Mouse (Mus musculus) neural tube, embryonic 12.5 days (tissue): ENCODE measurements at regions not wholly inside any gene's neighbourhood (a gene's known extent, or its start where the extent isn't known, plus 50 kb on each side); places are given as distances from the start of the nearest gene placed in this dataset.

Experiments used
- ATAC-seq: fragments of 200-750 bp; cut with Nextera tagmentation; 2 replicates; pipeline ENCODE4 v1.8.0; 2017; ENCODE audit warnings: low read depth, mild to moderate bottlenecking, moderate TSS enrichment, moderate library complexity; ENCODE audit not compliant: low FRiP score
- H3K27ac ChIP-seq: fragments of 300-500 bp; sonication (generic); 2 replicates; pipeline ENCODE4 v1.5.1; 2016
- H3K27me3 ChIP-seq: fragments of 300-500 bp; sonication (generic); replicated peaks from 2 replicates; pipeline ENCODE4 v1.6.1; 2016; ENCODE audit warnings: mild to moderate bottlenecking
- H3K36me3 ChIP-seq: fragments of 300-500 bp; sonication (generic); 2 replicates; pipeline ENCODE4 v1.6.1; 2016; ENCODE audit warnings: mild to moderate bottlenecking
- H3K4me1 ChIP-seq: fragments of 300-500 bp; sonication (generic); 2 replicates; pipeline ENCODE4 v1.6.1; 2016
- H3K4me2 ChIP-seq: fragments of 300-500 bp; sonication (generic); replicated peaks from 2 replicates; pipeline ENCODE4 v1.6.1; 2016; ENCODE audit warnings: mild to moderate bottlenecking
- H3K4me3 ChIP-seq: fragments of 300-500 bp; sonication (generic); 2 replicates; pipeline ENCODE4 v1.5.1; 2016
- H3K9ac ChIP-seq: fragments of 300-500 bp; sonication (generic); 2 replicates; pipeline ENCODE4 v1.6.1; 2016; ENCODE audit warnings: mild to moderate bottlenecking
- H3K9me3 ChIP-seq: fragments of 300-500 bp; sonication (generic); 2 replicates; pipeline ENCODE4 v1.6.1; 2016; ENCODE audit warnings: mild to moderate bottlenecking
- WGBS: fragments of 180-500 bp; shearing (Covaris S2); methylation state at CpG from one replicate; pipeline ENCODE4 v1.1.7; 2016; 5-methylcytosine and 5-hydroxymethylcytosine counted together

DNA sequence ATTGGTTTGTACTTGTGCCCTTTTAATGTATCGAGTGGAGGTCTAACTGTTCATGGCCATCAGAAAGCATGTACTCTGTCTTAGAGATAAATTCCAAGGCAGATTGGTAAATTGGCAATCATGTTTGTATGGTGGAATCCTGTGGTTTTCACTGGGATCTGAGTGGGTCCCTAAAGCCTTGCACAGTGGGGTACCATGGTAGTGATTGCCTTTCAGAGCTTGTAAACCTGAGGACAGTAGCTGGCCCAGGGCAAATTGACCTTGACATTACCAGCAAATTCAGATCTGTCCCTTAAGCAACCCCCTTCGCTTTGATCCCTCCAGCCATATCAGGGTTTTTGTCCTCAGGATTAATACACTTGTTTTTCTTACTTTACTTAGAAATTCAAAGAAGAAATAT is 181.6 kb upstream of the Krr1 start:
- Histone ChIP-seq H3K4me1 (no peaks in the 10 kb centered on the region), H3K4me3 (no peak overlapping the region), H3K4me2 (no peak overlapping the region), H3K27ac (no peak overlapping the region), H3K9ac (no peak overlapping the region), H3K27me3 (no peaks in the 10 kb centered on the region), H3K36me3 (no peaks in the 10 kb centered on the region), H3K9me3 (no peaks in the 10 kb centered on the region)
- no peak for ATAC-seq
- WGBS, result 95% methylated on average over 2 of the region's 2 CpGs

DNA sequence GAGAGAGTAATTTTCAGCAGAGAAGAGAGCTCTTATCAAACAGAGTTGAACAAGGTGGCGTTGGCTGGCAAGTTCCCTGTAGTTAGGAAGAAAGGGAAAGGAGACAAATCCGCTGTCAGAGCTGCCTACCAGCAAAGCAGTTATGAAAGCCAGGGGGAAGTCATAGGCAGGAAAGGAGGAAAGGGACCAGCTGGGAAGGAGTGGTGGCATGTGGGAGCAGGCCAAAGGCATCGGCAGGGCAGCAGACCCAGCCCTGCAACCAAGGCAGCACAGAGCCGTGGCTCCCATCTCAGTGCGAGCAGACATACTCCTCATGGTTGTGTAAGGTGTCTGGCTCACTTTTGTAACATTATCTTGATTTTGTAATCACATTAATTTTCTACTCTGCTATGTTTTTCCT is 177.4 kb upstream of the Krr1 start:
- no peak overlapping the region for H3K4me3 ChIP-seq
- peaks cover 4% of the 10 kb centered on the region; the same call in 1 of the 2 replicates for H3K4me1 ChIP-seq
- WGBS, result 85% methylated on average over 5 of the region's 5 CpGs
- H3K36me3 ChIP-seq, result no peaks in the 10 kb centered on the region
- H3K27ac ChIP-seq, result no peak overlapping the region
- no peaks in the 10 kb centered on the region for H3K27me3 ChIP-seq
- H3K9me3 ChIP-seq, result no peaks in the 10 kb centered on the region
- no peak overlapping the region for H3K9ac ChIP-seq
- no peak overlapping the region for H3K4me2 ChIP-seq
- no peak for ATAC-seq

GRCm38 (mm10) chr10:111795756-111796155 is 176.7 kb upstream of the Krr1 start:
- no peaks in the 10 kb centered on the region for H3K9me3 ChIP-seq
- H3K9ac ChIP-seq, result no peak overlapping the region
- H3K27ac ChIP-seq, result no peak overlapping the region
- no peaks in the 10 kb centered on the region for H3K27me3 ChIP-seq
- no peaks in the 10 kb centered on the region for H3K36me3 ChIP-seq
- H3K4me1 ChIP-seq, result peaks cover 8% of the 10 kb centered on the region; the same call in 1 of the 2 replicates
- 84% methylated on average over 3 of the region's 3 CpGs for WGBS
- ATAC-seq, result no peak
- H3K4me3 ChIP-seq, result no peak overlapping the region
- H3K4me2 ChIP-seq, result no peak overlapping the region

DNA sequence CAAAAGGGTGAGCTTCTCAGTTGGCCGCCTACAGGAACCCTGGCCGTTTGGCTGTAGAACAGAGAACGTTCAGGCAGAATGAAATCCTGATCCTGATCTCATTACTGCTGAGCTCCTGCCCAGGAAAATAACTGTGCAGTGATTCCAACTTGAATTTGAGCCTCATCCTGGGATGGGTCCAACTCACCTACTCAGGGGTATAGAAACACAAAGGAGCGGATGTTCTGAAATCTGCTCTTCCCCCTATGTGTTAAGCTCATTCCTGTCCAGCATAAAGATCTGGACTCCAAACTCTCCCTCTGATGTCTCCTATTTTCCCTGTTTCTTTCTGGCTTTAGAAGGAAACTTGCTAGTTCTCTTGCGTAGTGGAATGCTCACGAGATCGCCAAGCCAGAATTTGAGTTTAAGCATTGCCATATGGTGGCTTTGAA is 173.6 kb upstream of the Krr1 start:
- Histone ChIP-seq H3K27ac (no peak overlapping the region), H3K27me3 (no peaks in the 10 kb centered on the region), H3K36me3 (no peaks in the 10 kb centered on the region), H3K9ac (no peak overlapping the region), H3K4me3 (no peak overlapping the region), H3K4me2 (no peak overlapping the region), H3K4me1 (peaks cover 18% of the 10 kb centered on the region), H3K9me3 (no peaks in the 10 kb centered on the region)
- ATAC-seq, result no peak
- 90% methylated on average over 7 of the region's 7 CpGs for WGBS

GRCm38 (mm10) chr10:111799850-111800589 is 172.4 kb upstream of the Krr1 start:
- Histone ChIP-seq H3K4me3 (no peak overlapping the region), H3K4me1 (peaks cover 18% of the 10 kb centered on the region), H3K9ac (no peak overlapping the region), H3K9me3 (no peaks in the 10 kb centered on the region), H3K36me3 (no peaks in the 10 kb centered on the region), H3K27ac (no peak overlapping the region), H3K27me3 (no peaks in the 10 kb centered on the region), H3K4me2 (no peak overlapping the region)
- peak; percentile 50; the same call in 1 of the 2 replicates for ATAC-seq
- WGBS, result 24% methylated on average over 14 of the region's 14 CpGs

DNA sequence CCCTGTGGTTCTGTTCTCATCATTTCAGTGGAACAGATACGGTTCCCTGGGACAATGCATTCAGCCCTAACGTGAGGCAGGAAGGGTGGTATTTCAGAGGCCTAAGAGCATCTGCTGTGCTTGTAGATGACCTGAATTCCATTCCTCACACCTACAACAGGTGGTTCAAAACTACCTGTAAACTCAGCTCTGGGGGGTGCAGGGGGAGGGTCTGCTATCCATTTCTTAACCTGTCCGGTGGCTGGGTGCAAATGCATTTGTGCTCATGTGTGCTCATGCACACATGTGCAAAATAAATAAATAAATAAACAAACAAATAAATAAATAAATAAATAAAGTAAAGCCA is 171.9 kb upstream of the Krr1 start:
- Histone ChIP-seq H3K4me2 (no peak overlapping the region), H3K36me3 (no peaks in the 10 kb centered on the region), H3K9ac (no peak overlapping the region), H3K27ac (no peak overlapping the region), H3K27me3 (no peaks in the 10 kb centered on the region), H3K9me3 (no peaks in the 10 kb centered on the region), H3K4me3 (no peak overlapping the region), H3K4me1 (peaks cover 18% of the 10 kb centered on the region)
- 56% methylated on average over 3 of the region's 3 CpGs for WGBS
- ATAC-seq, result no peak; the same call in 1 of the 2 replicates

DNA sequence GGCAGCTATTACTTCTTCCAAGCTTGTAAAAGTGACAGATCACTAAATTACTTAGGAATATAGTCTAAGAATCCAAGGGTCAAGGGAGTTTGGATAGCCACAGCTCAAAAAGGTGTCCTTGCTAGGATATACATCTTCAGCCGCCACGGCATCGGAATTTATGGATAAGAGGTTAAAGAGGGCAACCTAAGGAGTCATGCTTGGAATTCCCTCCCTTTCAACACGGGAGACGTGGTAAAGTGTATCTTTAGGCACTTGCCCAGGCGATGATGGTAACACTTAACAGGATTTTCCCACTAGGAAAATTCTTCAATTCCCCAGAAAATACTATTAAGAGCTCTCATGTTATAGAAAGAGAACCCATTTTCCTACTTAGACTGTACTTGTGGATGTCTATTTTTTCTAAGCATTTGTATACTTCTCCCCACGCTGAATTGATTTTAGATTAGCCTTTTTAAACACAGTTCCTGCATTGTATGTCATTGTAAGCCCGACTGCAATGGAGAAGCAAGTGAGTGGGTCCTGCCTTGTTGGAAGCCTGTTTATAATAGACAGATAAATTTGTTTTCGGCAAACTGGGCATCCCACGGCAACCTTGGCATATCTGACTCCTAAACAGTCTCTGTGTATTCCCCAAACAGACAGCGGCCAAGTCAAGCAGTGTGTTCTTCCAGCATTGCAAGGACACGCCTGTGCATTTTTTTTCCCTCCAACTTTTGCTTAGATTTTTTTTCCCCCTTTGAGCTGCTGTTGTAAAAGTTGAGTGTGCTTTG is 171.3 kb upstream of the Krr1 start:
- H3K27me3 ChIP-seq, result no peaks in the 10 kb centered on the region
- no peaks in the 10 kb centered on the region for H3K9me3 ChIP-seq
- H3K36me3 ChIP-seq, result no peaks in the 10 kb centered on the region
- H3K4me3 ChIP-seq, result no peak overlapping the region
- whole genome bisulfite sequencing, result 36% methylated on average over 12 of the region's 12 CpGs
- H3K4me2 ChIP-seq, result 0 out of 2 replicates have a peak overlapping the region, but pooled peaks have one; percentile 9
- no peak for ATAC-seq
- peaks cover 18% of the 10 kb centered on the region for H3K4me1 ChIP-seq
- H3K27ac ChIP-seq, result no peak overlapping the region
- H3K9ac ChIP-seq, result no peak overlapping the region

DNA sequence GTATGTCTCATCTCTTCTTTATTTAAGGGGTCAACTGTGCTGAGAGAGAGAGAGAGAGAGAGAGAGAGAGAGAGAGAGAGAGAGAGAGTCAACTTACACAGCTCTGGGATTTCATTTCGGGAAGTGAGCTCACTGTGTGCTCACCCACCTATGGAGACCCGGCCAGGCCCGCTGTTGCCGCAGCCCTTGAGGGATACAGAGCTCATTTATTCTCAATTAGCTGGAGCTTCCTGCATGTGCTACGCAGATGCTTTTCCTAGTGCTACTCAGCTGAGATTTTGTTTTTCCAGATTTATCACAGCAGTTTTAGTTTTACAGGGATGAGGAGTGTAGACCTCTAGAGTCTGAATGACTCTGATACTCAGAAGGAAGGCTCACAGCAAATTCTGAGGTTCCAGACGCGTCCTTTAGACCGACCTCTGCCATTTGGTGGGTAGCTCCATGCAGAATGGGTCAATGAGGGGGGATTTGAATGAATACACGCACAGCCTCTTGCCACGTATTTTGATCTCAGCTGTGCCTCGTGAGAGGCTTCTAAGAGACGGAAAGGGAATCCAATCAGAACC is 170.6 kb upstream of the Krr1 start:
- Histone ChIP-seq H3K9me3 (no peaks in the 10 kb centered on the region), H3K4me2 (0 out of 2 replicates have a peak overlapping the region, but pooled peaks have one; percentile 9), H3K27me3 (no peaks in the 10 kb centered on the region), H3K36me3 (no peaks in the 10 kb centered on the region), H3K9ac (no peak overlapping the region), H3K4me3 (no peak overlapping the region), H3K27ac (no peak overlapping the region), H3K4me1 (peaks cover 18% of the 10 kb centered on the region)
- 43% methylated on average over 12 of the region's 12 CpGs for whole genome bisulfite sequencing
- ATAC-seq, result no peak

DNA sequence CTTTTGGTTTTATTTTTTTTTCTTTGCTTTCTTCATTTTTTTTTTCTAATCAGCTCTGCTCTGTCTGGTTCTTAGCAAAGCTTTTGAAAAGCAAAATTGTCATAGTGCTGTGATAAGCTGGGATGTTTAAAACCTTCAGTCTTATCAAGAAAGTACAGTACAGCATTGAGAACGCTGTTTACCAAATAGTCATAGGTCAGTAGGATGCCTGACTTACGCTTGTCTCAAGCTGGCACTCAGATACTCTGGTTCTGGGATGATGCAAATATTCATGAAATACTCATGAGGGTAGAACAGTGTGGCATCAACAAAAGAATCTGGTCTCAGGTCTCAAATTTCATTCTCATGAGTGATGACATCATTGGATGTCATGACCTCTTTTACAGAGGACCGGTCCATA is 166.1 kb upstream of the Krr1 start:
- Histone ChIP-seq H3K27me3 (no peaks in the 10 kb centered on the region), H3K36me3 (no peaks in the 10 kb centered on the region), H3K4me2 (no peak overlapping the region), H3K27ac (no peak overlapping the region), H3K4me1 (peaks cover 9% of the 10 kb centered on the region), H3K4me3 (no peak overlapping the region), H3K9ac (no peak overlapping the region), H3K9me3 (no peaks in the 10 kb centered on the region)
- WGBS, result 86% methylated on average over 3 of the region's 3 CpGs
- no peak for ATAC-seq

- Histone ChIP-seq H3K27ac (no peak overlapping the region), H3K27me3 (no peaks in the 10 kb centered on the region), H3K4me2 (no peak overlapping the region), H3K9me3 (no peaks in the 10 kb centered on the region), H3K36me3 (no peaks in the 10 kb centered on the region), H3K4me3 (no peak overlapping the region), H3K9ac (no peak overlapping the region), H3K4me1 (peaks cover 4% of the 10 kb centered on the region)
- 67% methylated on average over 5 of the region's 5 CpGs for WGBS
- ATAC-seq, result no peak
Observed at GRCm38 (mm10) chr10:111806916-111807315, 165.5 kb upstream of the Krr1 start.

DNA sequence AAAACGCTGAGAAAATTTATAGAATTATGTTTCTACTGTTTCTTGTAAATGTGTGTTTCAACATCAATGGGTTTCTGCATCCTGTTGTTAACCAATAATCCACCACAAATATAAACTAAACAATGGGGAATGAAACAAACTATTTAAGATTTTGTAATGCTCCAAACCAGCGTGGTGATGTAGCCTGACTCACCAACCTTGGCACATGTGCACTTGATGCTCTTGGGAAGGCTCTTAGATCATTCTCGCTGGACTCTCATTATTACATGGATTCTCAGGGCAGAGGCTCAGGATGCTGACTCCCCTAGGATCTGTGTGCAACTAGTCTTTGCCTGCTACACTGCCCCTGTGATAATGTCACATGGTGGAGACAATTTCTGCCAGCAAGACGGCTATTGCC is 158.7 kb upstream of the Krr1 start:
- no peak overlapping the region for H3K4me2 ChIP-seq
- no peaks in the 10 kb centered on the region for H3K27me3 ChIP-seq
- no peak overlapping the region for H3K27ac ChIP-seq
- ATAC-seq, result no peak
- H3K9me3 ChIP-seq, result no peaks in the 10 kb centered on the region
- no peak overlapping the region for H3K4me3 ChIP-seq
- H3K4me1 ChIP-seq, result no peaks in the 10 kb centered on the region
- H3K9ac ChIP-seq, result no peak overlapping the region
- 89% methylated on average over 4 of the region's 4 CpGs for WGBS
- no peaks in the 10 kb centered on the region for H3K36me3 ChIP-seq

DNA sequence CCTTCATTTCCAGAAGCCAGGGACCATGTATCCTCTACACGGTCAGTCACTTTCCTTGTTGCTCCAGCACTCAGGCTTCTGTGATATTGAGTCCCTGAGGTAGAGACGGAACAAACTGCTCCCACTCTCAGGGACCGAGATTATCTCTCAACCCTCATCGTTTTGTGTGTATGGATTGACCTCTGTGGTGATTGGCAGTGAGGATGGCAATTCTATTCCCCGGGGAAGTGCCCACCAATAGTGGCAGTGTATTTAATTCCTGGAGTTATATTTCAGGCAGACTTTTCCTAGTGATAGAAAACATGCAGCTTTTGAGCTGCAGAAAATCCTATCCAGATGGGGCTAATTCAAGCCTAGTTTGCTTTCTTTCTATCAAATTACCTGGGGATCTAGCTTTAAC is 157.8 kb upstream of the Krr1 start:
- no peaks in the 10 kb centered on the region for H3K9me3 ChIP-seq
- H3K4me1 ChIP-seq, result no peaks in the 10 kb centered on the region
- 80% methylated on average over 5 of the region's 5 CpGs for WGBS
- no peak overlapping the region for H3K4me3 ChIP-seq
- no peak overlapping the region for H3K4me2 ChIP-seq
- H3K9ac ChIP-seq, result no peak overlapping the region
- no peaks in the 10 kb centered on the region for H3K27me3 ChIP-seq
- ATAC-seq, result no peak
- no peaks in the 10 kb centered on the region for H3K36me3 ChIP-seq
- no peak overlapping the region for H3K27ac ChIP-seq
